ENCODE assay signal across 15 mouse cellular contexts in the genomic region with DNA sequence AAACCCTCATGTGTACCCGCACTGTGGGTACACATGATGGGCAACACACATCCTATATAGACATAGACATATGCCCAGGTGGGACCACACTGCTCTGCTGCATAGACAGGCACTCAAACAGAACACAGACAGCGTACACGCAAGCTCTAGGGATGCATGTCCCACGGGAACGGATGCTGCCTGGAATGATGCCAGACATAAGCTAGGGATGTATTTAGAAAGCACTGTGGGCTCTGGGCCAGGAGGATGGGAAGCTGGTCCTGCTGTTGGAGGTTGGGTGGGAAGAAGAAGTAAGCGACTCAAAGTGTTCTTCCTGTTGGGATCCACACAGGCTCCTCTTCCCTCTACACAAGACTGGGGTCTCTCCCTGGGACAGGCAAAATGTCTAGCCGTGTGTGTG. TPM values are rescaled to one million over a fixed set of nuclear protein-coding genes. Genes with fewer than 3 reads are reported as not detected.
DNase-seq lines count a peak whose midpoint lies in the region; ATAC-seq and TF ChIP-seq lines count a peak whose summit lies in the region.
"Had no signal": no experiment of that assay in that cellular context is flagged by ENCODE, and none has a peak within 500 bp of the region (broad histone marks: within the 10 kb centered on the region; RNA-seq: fewer than 3 reads in every experiment).

No protein-coding gene starts in this region.

- intact Hi-C loops in gastrocnemius, postnatal 14 days (cut with DNase I; ENCODE audit: low total_unique reads): no loop called here

- H3K36me3 ChIP-seq in spleen, adult 2 months (ENCODE audit: control insufficient read depth, insufficient read depth, low read length): peaks cover 11% of the 10 kb centered on the region
- H3K36me3 ChIP-seq: limb, embryonic 12.5 days; midbrain, embryonic 10.5 days had no signal

- ATAC-seq in granulocyte monocyte progenitor cell, adult 5-6 weeks (replicated peaks; ENCODE audit: poor library complexity, severe bottlenecking): no peak

- no peaks in the 10 kb centered on the region for H3K27me3 ChIP-seq in spleen, adult 2 months (ENCODE audit: control insufficient read depth, insufficient read depth, low read length)
- H3K27me3 ChIP-seq: CH12.LX; limb, embryonic 12.5 days had no signal

- TF ChIP-seq CTCF in spleen, adult 2 months (IDR thresholded peaks at IDR 0.05; ENCODE audit: extremely low read depth, insufficient read depth, insufficient read length, insufficient replicate concordance): no peak

- no peak for TF ChIP-seq POLR2A in spleen, adult 2 months (IDR thresholded peaks at IDR 0.05; ENCODE audit: low read depth, low read length)

- 81% methylated on average over 7 of the region's 7 CpGs for WGBS in spleen, adult 2 months

- peak; percentile 25 for DNase-seq in gastrocnemius, postnatal 14 days
- no peak for DNase-seq in gastrocnemius, adult 18-20 months (ENCODE audit: low spot score)
- DNase-seq in layer of hippocampus, adult 9-11 months: peak; percentile 27
- no peak for DNase-seq in layer of hippocampus, adult 9-10 months (ENCODE audit: low spot score)
- DNase-seq in spleen, adult 2 months (ENCODE audit: low read depth in 1 of 2, low spot score in 2 of 2): no peak
- DNase-seq in spleen, adult 12 weeks (ENCODE audit: low spot score): no peak
- peak; percentile 64 for DNase-seq in telencephalon, adult 2 months (ENCODE audit: low read depth, low spot score)
- DNase-seq: adrenal gland, postnatal 36 days; cerebellum, adult 11-12 months had no signal

- peaks cover 46% of the 10 kb centered on the region for H3K4me1 ChIP-seq in spleen, adult 2 months (ENCODE audit: control insufficient read depth, insufficient read depth, insufficient read length)
- H3K4me1 ChIP-seq: limb, embryonic 12.5 days; midbrain, embryonic 10.5 days had no signal

- no peak overlapping the region for H3K4me3 ChIP-seq in spleen, adult 2 months (ENCODE audit: extremely low read depth, insufficient read depth, insufficient read length)
- H3K4me3 ChIP-seq: limb, embryonic 12.5 days; midbrain, embryonic 10.5 days had no signal

- H3K27ac ChIP-seq in spleen, adult 2 months (ENCODE audit: insufficient read depth, low read length): peak overlapping the region; percentile 78
- H3K27ac ChIP-seq: limb, embryonic 12.5 days; midbrain, embryonic 10.5 days had no signal

RNA-seq across cellular contexts. Expression of a gene that starts 35.4 kb away (rescaled TPM):
- total RNA-seq in gastrocnemius, postnatal 14 days (2021): 10 to 100 TPM; 38.9 to 44.2 TPM
- total RNA-seq in gastrocnemius, adult 18-20 months (2021): 10 to 100 TPM; 36.0 to 36.6 TPM
- polyA plus RNA-seq in spleen, adult 2 months (2012; rRNA removed): 42.2 and 50.3 TPM in 2 replicates
- 8.7 and 13.0 TPM in 2 replicates for total RNA-seq in granulocyte monocyte progenitor cell, adult 5-6 weeks (2014; fragmentation: Nextera tagmentation)
- 1.6 and 2.6 TPM in 2 replicates for total RNA-seq in granulocyte monocyte progenitor cell, adult 5-6 weeks (2017)

RNA-seq across cellular contexts. Expression of a gene that starts 43.6 kb away (rescaled TPM):
- total RNA-seq in gastrocnemius, postnatal 14 days (2021): not detected
- not detected for total RNA-seq in gastrocnemius, adult 18-20 months (2021)
- polyA plus RNA-seq in spleen, adult 2 months (2012; rRNA removed): 133 and 154 TPM in 2 replicates
- not detected in 2 replicates for total RNA-seq in granulocyte monocyte progenitor cell, adult 5-6 weeks (2014; fragmentation: Nextera tagmentation)
- not detected in 2 replicates for total RNA-seq in granulocyte monocyte progenitor cell, adult 5-6 weeks (2017)
- total RNA-seq: adrenal gland, postnatal 36 days; layer of hippocampus, adult 8-10 months had no signal
- polyA plus RNA-seq: limb, embryonic 12.5 days; liver, embryonic 16.5 days; midbrain, embryonic 10.5 days had no signal

Comparison
In these comparisons a context has a peak if more than half of its experiments do, and no peak if none do; other contexts are left out.
1. DNase-seq: peak in gastrocnemius, postnatal 14 days (single experiment), layer of hippocampus, adult 9-11 months (single experiment) and telencephalon, adult 2 months (single experiment); none in gastrocnemius, adult 18-20 months (single experiment), layer of hippocampus, adult 9-10 months (single experiment), spleen, adult 2 months (0 of 2) and spleen, adult 12 weeks (single experiment).